Mouse (Mus musculus) liver, embryonic 14.5 days (tissue): Measurements from ENCODE around the gene 4931428F04Rik.

Experiments
- CTCF ChIP-seq: IDR thresholded peaks from 2 replicates; pipeline ENCODE4 v1.5.1; 2016; ENCODE audit warnings: antibody characterized with exemption, low read depth, control low read depth
- EP300 ChIP-seq: IDR thresholded peaks from 2 replicates; pipeline ENCODE4 v1.6.1; 2016; ENCODE audit warnings: antibody characterized with exemption, low read depth

- peak; percentile 62 for TF ChIP-seq CTCF
- peak; percentile 62; the same call in 1 of the 2 replicates for TF ChIP-seq EP300
Observed at GRCm38 (mm10) chr8:105311718-105312117, 22.1 kb upstream of the 4931428F04Rik start.
